Mouse (Mus musculus) cerebellum, adult 11-12 months (tissue): ENCODE data around the gene Synpo2.
"Not testable (repeated sequence)": the region's sequence is repeated elsewhere in the genome, so short reads cannot be mapped to it uniquely, and the experiment has no call there.

ENCODE experiments used
- DNase-seq: peaks from one replicate; pipeline ENCODE4 v3.0.0; 2022

Synpo2 gene

DNA sequence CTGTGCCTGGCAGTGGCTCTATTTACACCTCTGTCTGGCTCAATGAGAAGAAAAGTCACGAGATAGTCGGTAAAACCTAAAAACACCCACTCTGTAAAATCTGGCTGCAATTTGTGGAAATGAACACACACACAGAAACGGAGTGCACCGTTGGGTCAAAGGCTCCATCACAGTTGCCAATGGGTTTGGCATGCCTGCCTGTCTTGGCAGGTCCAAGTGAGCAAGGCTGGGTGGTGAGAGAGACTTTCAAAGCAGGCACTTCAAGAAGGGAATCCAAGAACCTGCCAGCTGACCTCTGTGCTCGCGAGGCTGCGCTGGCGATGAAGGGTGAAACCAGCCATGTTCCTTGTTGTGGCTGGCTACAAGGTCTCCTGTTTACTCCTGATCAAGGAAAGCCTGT is 107.2 kb downstream of the Synpo2 start:
- no peak for DNase-seq

DNA sequence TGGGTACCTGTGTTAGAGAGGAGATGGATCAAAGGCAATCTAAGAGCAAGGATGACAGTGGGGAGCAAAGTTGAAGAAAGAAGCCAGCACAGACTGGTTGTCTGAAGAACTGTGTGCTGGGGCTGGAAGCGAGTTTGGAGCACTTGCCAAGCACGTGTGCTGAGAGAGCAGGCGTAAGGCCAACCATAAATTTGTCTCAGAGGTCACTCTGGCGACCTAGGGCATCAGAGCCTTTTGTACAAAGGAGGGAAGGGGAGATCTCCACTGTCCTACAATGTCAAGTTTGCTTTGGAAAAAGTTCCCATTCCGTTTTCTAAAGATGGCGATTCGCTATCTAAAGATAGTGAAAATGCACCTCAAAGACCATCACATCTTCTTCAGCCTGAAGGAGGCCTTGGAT is 107.9 kb downstream of the Synpo2 start:
- DNase-seq: no peak

DNA sequence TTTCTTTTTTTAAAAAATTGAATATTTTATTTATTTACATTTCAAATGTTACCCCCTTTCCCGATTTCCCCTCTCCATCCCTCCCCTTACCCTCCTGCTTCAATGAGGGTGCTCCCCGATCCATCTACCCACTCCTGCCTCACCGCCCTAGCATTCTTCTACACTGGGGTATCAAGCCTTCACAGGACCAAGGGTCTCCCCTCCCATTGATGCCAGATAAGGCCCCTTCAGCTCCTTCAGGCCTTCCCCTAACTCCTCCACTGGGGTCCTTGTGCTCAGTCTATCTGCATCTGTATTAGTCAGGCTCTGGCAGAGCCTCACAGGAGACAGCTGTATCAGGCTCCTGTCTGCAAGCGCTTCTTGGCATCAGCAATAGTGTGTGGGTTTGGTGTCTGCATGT is 109.2 kb downstream of the Synpo2 start:
- DNase-seq: not testable (repeated sequence)

DNA sequence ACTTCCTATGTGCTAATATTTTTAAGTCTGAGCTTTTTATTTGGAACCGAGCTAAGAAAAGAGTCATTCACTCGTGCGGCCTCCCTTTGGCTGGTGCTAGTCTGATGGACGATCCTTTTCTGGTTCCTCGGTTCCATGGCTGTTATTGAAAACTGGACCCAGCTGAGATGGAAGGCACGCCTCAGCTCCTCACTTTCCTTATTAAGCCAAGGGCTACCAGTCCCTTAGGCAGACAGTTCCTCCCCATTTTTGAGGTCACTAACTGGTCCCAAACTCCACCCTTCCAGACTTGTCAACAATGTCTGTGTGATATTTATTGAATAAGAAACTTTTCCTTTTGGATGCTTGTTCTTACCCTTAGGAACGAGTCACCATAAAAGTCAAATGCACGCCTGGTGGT is 112.1 kb downstream of the Synpo2 start:
- no peak for DNase-seq

DNA sequence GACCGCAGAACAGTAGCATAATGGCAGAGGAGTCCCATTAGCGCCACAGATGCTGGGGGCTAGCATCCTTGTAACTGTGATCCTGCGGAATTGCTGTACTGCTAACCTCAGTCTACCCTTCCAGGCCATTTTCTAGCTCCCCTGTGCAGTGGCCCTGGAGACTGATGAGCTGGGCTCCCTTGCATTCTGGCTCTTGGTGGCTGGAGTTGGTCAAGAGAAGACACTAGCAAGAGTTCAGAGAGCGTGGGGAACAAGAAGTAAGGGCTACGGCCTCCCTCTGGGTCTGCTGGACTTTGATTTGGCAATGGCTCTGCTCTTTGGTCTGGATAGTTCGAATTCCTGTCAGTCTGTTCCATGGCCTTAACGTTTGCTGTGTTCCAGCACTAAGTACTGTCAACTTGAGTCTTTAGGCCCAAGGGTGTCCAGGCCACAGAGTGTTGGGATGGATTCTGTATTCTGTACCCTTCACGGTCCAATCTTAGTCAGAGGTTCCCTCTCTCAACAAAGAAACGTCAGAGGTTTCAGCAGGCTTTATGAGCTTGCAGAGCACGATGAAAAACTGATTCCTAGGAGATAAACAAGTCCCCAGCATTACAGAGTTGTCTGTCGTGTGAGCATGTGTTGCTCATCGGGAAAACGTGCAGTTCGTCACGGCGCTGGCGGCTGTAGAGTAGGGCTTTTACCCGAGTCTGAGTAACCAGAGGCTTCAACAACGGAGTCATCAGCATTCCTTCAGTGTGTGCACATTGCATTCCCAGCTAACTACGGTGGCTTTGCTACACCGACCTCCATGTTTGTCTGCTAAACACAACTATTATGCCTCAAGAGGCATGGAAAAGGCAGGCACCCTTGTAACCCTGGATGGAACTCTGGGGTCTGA is 113.6 kb downstream of the Synpo2 start:
- no peak for DNase-seq

DNA sequence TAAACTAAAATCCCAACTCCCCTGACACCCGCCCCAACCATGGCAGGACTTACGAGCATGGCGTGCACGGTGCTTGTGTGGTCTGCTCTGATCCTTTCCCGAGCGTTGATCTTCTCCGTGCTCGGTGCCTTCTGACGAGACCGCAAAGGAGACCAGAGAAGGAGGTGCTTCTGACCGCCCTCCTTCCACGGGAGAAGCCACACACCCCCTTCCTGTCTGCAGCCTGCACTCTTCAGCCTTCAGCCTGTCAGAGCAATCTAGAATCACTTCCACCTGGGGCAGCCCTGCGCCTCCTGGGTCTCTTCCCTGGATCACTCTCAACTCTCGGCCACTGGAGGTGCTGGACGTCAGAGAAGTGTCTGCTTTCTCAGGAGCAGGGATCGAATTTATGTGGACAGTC is 119.0 kb downstream of the Synpo2 start:
- no peak for DNase-seq

DNA sequence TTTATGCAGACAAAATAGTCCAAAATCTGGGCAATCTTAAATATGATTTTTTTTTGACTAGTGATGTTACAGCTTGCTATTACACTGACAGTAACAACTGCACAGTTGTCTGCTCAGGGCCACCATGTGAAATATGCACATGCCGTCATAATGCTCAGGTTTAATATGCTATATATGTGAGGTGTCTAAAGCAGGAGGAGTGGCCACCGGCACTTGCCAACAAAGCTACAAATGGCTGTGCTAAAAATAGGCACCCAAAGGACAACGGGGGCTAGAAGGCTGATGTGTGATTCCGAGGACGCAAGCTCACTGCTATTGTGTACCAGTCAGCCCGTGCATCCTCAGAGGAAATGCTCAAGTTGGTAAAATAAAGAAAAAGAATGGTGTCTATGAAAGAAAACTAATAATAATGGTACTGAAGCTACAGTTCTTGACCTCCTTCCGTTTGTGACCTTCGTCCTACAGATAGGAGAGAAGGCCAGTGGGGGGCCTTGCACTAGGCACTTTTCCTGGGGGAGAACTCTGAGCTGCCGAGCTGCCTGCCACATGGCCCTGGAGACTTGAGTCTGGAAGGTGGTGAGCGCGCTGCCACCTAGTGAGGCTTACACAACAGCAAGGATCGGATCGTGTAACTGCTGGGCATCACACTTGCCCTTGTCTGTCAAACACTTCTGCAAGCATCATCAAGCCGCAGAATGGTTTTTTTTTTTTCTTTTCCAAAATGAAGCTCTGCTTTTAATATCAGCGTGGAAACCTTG is 120.0 kb downstream of the Synpo2 start:
- no peak for DNase-seq

DNA sequence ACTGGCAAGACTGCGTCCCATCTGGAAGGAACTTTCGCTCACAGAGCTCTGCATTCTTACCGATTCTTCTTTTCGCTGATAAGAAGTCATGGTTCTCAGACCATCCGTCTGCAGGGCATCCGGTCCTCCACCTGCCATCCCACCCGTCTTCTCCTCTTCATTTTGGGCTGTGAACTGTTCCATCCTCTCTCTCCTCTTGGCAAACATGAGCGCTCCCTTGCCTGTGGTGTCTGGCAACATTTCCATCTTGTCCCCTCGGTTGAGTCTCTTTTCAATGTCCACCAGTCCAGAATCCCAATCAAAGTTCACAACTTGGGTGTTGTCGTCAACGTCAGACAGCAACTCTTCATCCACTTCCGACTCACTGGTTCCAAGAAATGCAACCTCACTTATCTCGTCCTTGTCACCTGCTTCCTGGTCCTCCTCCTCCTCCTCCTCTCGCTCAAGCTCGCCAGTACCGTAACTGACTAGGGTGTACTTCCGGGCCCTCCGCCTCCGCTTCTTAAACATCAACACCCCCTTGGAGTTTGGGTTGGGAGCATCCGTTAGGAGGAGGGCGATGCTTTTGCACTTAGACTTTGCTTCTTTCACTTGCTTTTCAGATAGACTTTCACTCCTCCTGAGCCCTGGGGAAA is 121.8 kb downstream of the Synpo2 start:
- no peak for DNase-seq

DNA sequence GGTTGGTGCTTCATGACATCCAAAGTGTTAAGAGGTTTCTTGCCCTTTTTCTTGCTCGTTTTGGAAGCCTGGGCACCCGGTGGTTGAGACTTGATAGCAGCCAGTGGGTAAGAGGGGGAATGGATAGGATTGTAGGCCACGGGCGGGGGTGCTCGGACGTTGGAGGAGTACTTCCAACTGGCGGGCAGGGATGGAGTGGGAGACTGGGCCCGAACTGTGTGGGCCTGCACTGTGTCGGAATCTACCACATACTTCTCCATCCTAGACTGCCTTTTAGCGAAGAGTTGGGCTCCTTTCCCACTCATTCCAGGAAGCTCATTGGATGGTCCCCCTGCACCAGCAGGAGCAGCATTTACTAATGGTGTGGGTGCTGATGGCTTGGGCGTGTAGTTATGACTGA is 123.2 kb downstream of the Synpo2 start:
- no peak for DNase-seq

DNA sequence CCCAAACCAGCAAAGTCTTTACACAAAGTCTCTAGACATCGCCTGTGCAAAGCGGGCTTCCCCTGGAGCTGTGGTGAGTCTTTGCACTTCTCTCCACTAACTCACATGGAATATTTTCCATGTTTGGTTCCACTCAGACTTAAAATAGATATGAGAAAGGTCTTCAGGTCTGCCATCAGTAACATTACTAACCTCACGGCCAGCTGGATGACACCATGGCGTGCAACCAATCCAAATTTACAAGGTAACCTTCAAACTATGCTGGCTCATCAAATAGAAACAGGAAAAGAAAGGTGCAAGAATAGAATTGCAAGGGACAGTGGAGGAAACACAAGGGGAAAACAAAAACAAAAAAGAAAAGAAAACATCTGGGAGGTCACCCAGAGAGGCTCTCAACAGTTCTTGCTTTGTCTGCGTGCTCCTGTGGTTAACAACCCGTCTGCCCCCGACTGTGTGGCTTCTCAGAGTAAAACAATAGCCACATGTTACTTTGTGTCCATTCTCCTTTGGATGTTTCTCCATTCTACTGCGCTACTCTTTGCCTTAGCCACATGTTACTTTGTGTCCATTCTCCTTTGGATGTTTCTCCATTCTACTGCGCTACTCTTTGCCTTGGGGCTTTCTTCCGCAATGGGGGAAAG is 124.8 kb downstream of the Synpo2 start:
- no peak for DNase-seq

DNA sequence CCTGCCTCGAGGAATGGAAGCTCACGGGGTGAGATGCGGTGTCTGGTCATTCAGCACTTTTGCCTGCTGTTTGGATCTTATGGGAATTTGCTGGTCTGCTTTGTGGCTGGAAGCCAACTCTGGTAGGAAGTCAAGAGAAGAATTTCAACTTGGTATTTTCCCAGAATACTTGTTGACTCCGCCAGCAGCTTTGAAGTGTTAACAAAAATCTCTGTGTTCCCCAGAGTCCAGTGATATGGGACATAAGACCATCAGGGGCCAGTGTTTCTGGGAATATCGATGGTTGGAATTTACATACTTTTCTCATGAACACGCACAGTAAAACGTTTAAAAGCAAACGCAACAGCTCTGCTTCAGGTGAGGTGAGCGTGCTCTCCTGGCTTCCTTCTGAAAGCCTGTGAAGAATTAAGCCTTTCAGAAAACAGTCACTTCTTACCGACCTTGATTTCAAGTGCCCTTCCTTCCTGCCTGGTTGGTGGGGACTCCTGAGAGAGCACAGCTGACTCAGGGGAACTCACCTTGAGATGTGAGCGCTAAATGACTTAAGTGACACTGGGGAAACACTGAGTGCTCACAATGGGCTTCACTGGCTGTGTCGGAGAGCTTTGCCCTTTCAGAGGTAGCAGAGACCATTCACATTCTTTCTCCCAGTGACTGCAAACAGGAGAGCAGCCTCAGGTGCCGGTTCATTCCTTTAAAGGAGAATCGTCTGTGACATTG is 128.0 kb downstream of the Synpo2 start:
- DNase-seq: no peak

DNA sequence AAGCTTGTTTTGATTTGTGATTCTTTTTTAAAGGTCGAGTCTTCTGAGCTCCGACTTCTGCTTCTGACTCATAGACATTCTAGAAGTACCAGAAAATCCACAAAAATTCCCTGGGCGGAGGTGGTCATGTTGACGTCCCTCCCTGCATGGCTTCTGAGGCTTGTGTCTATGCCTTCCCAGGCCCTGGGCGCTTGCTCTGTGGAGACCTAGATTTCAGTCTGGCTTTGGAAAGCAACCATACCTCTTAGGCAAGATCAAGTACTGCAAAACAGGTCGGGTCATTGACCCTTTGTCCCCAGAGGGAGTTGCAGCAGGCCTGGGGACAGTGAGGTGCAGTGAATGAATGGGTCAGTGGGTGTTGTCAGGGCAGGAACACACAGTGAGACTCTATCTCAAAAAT is 131.6 kb downstream of the Synpo2 start:
- DNase-seq: no peak

DNA sequence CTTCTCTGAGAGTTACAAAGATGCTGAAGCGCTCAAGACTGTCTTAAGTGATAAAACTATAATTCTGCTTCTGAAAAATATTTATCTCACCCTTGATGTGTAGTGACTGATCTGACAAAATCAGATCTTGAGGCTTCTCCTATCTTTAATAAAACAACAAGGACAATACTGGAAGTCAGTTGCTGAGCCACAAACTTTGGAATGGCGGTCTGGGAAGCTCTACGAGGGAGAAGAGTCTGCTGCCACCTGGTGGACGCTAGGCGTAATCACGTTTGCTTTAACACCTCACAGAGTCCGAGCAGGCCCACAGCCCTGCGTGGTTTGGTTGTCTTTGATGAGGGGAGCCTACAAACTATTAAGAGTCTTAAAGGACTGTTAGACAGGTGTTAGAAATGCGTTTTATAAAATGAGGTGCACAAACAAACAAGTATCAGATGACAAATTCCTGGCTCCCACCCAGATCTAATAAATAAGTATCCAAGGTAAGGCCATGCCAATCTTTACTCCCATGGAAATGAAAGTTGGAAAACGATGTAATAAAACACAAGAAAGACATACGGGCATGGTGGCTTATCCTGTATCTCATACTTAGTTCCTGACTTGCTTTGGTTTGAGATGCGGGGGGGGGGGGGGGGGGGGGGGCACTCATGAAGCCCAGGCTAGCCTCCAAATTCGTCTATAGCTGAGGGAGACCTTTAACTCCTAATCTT is 132.6 kb downstream of the Synpo2 start:
- peak; percentile 41 for DNase-seq

DNA sequence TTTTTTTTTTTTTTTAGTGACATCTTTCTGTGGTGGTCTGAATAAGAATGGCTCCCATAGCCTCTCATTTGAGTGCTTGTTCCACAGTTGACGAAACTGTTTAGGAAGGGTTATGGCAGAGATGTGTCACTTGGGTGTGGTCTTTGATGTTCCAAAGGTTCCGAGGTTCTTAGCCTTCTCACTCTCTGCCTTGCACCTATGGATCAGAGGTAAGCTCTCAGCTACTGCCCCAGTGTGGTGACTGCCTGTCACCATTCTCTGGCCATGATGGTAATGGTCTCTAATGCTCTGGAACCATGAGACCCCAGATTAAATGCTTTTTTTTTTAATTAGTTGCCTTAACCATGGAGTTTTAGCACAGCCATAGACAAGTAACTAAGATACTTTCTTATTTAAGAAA is 134.2 kb downstream of the Synpo2 start:
- DNase-seq: no peak

DNA sequence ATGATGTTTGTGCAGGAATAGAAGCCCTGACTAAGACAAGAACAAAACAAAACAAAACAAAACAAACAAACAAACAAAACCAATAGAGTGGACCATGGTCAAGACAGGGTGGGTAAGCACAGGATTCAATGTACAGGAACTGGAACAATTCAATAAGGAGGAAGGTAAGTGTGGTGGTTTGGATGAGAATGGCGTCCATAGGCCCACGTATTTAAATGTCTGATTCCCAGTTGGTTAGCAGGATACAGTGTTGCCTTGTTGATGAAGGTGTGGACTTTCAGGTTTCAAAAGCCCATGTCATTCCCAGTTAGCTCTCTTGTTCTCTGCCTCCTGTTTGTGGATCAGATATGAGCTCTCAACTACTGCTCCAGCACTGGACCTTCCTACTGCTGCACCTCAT is 140.8 kb downstream of the Synpo2 start:
- DNase-seq: no peak

DNA sequence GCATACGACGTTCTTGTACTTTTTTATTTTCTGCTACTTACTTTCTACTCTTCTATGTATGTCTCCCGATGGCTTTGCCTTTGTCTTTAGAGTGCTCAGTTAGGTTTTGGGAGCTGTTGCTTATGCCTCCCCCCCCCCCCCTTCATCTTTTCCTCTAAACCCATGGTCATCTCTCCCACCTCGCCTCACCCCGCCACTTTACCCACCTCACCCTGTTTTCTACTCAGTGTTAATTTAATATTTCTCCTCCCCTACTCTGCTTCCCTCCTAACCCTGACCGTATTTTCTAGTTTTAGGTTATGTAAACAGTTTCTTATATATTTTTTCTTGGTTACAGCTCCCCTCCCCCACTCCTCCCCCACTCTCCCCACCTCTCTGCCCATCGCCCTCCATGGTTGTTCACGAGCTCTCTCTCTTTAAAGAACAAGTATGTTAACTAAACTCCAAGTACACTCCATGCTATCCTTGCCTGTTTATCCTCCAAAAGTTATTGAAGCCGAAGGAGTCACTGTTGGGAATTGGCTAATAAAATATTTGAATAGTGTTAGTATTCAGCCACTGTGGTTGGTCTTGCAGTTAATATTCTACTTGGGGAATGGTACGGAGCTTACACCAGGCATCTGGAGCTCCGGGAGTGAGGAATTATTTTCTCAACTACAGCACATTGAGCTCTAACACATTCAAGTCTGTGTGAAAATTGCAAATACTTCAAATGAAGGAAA is 142.1 kb downstream of the Synpo2 start:
- no peak for DNase-seq

DNA sequence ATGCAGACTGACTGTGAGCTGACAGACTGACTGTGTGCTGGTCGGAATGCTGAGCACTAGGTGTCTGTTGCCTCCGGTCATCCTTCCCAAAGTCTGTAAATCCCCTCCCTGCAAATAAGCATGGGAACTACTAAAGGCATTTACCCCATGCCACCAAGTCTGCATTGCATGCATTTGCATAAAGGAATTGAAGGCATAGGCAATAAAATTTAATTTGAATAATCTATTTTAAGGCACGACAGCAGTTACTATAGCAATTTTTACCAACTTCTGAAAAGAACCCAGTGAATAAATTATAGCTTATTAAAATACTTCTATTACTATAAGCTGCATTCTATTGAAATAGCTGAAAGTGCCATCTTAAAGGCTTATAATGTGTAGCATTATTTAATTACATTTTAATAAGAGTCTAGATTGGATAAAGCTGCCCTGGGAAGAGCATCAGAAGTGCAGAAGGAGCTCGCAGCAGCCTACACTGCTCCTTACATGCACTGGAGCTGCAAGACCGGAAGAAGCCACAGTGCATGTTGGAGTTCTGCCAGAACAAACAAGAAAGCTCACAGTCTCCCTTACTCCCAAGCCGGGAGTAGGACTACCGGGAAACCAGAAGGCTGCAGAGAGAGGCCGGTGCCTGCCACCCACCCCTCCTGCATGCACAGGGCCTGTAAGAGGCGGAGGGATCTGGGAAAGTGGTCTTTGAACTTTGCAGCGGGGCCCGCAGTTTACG is 142.9 kb downstream of the Synpo2 start:
- no peak for DNase-seq

DNA sequence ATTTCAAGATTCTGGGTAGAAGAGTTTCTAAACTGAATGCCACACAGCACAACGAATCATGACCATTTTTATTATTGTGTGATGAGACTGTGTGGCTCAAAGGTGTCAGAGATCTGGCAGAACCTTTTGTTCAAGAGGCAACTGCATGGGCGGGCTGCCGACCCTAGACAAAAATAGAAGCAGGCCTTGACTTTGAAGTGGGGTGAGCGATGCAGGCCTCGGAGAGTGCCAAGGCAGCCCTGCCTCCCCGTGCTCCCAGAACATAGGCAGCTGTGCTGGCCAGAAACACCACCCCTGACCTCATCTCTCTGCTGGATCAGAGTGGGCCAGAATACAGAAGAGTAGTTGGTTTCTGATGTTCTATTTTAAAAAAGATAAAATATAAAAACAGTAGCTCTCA is 143.5 kb downstream of the Synpo2 start:
- no peak for DNase-seq

DNA sequence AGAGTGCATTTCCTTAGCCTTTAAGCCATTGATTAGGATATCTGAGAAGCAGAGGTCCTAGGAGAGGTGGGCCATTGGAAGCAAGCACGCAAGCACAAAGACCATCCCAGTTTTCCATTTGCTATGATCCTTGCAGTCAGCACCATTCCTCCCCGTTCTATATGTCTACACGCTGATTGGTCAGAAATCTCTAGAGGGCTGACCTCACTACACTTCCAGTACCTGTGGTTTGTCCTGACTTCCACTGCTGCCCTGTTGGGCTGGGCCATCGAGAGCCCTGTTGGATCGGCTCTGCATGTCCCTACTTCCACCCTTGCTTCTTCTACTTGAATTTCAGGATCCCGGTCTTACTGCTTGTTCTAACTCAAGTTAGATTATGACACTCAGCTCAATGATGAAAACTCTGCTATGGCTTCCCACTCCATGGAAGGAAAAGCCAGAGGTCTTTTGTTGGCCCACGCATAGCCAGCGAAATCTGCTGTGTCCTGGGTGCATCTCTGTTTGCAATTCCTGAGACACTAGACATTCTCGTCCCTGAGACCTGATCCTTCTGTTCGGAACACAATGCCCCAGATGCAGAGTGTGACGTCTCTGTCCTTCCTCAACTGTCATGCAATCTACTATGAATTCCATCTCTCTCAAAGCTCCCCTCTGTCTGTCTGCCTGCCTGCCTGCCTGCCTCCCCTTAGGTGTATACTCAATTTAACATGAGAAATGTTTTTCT is 146.5 kb downstream of the Synpo2 start:
- DNase-seq: no peak

DNA sequence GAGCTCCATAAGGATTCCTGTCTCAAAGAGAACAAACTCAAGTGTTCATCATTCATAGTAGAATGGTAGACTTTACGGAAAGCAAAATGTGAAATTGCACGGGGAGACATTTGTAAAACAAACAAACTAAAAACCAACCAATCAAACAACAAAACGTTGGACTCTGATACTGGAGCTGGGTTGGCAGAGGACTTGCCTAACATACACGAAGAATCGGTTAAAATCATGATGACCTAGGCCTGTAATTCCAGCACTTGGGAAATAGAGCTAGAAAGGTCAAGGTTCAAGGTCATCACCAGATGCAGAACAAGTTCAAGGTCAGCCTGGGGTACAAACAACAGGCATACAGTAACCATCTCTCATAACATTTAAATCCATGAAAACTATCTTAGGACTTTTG is 147.7 kb downstream of the Synpo2 start:
- DNase-seq: no peak
